Mouse (Mus musculus) Muller cell, postnatal 12 days (primary cell): ENCODE measurements at regions not wholly inside any gene's neighbourhood (a gene's known extent, or its start where the extent isn't known, plus 50 kb on each side); places are given as distances from the start of the nearest gene placed in this dataset.
"Not testable (repeated sequence)": the region's sequence is repeated elsewhere in the genome, so short reads cannot be mapped to it uniquely, and the experiment has no call there.

Source experiments
- DNase-seq: peaks from one replicate; pipeline ENCODE4 v3.0.0-alpha.2; 2015; ENCODE audit errors: inconsistent ontology term

GRCm38 (mm10) chr8:126081279-126081678 lies 86.3 kb downstream of the Kcnk1 start:
- DNase-seq: peak; percentile 40

GRCm38 (mm10) chr8:126082827-126083226 lies 87.9 kb downstream of the Kcnk1 start:
- DNase-seq: no peak

- DNase-seq: no peak
Observed at GRCm38 (mm10) chr8:126090772-126091171, 95.8 kb downstream of the Kcnk1 start.

- no peak for DNase-seq
Observed at GRCm38 (mm10) chr8:126094005-126094404, 99.0 kb downstream of the Kcnk1 start.

GRCm38 (mm10) chr8:126096056-126096455 lies 101.1 kb downstream of the Kcnk1 start:
- no peak for DNase-seq

GRCm38 (mm10) chr8:126096636-126097170 lies 101.7 kb downstream of the Kcnk1 start:
- DNase-seq: no peak

GRCm38 (mm10) chr8:126098886-126099285 lies 103.9 kb downstream of the Kcnk1 start:
- DNase-seq: no peak

GRCm38 (mm10) chr8:126099889-126100288 lies 104.9 kb downstream of the Kcnk1 start:
- no peak for DNase-seq

GRCm38 (mm10) chr8:126105043-126105442 lies 110.1 kb downstream of the Kcnk1 start:
- no peak for DNase-seq

GRCm38 (mm10) chr8:126126041-126126440 lies 131.1 kb downstream of the Kcnk1 start:
- DNase-seq: no peak

- no peak for DNase-seq
Observed at GRCm38 (mm10) chr8:126132076-126132475, 137.1 kb downstream of the Kcnk1 start.

GRCm38 (mm10) chr8:126132918-126133317 lies 137.9 kb downstream of the Kcnk1 start:
- not testable (repeated sequence) for DNase-seq

- DNase-seq: no peak
Observed at GRCm38 (mm10) chr8:126135100-126135499, 140.1 kb downstream of the Kcnk1 start.

- no peak for DNase-seq
Observed at GRCm38 (mm10) chr8:126135573-126135972, 140.6 kb downstream of the Kcnk1 start.

GRCm38 (mm10) chr8:126136946-126137345 lies 142.0 kb downstream of the Kcnk1 start:
- no peak for DNase-seq

- no peak for DNase-seq
Observed at GRCm38 (mm10) chr8:126137452-126137851, 142.5 kb downstream of the Kcnk1 start.

- DNase-seq: peak; percentile 57
Observed at GRCm38 (mm10) chr8:126138645-126139545, 143.9 kb downstream of the Kcnk1 start.

- DNase-seq: no peak
Observed at GRCm38 (mm10) chr8:126139546-126139870, 144.5 kb downstream of the Kcnk1 start.

- no peak for DNase-seq
Observed at GRCm38 (mm10) chr8:126140998-126141397, 146.0 kb downstream of the Kcnk1 start.

GRCm38 (mm10) chr8:126151527-126151926 lies 146.8 kb upstream of the Slc35f3 start:
- no peak for DNase-seq

- DNase-seq: no peak
Observed at GRCm38 (mm10) chr8:126153955-126154354, 144.4 kb upstream of the Slc35f3 start.

GRCm38 (mm10) chr8:126157452-126158185 lies 140.7 kb upstream of the Slc35f3 start:
- DNase-seq: peak; percentile 27

- no peak for DNase-seq
Observed at GRCm38 (mm10) chr8:126159485-126159884, 138.9 kb upstream of the Slc35f3 start.
